Mouse (Mus musculus): ENCODE data around the gene Isyna1. TPM values are rescaled to one million over a fixed set of nuclear protein-coding genes. Genes with fewer than 3 reads are reported as not detected.
A peak's percentile ranks its signal among the peaks of the same experiment; 100 is the strongest.
"Not testable (repeated sequence)": the region's sequence is repeated elsewhere in the genome, so short reads cannot be mapped to it uniquely, and the experiment has no call there.

Isyna1 gene
- polyA plus RNA-seq, 1 experiment from 2014 or later = 86.8 TPM

DNA sequence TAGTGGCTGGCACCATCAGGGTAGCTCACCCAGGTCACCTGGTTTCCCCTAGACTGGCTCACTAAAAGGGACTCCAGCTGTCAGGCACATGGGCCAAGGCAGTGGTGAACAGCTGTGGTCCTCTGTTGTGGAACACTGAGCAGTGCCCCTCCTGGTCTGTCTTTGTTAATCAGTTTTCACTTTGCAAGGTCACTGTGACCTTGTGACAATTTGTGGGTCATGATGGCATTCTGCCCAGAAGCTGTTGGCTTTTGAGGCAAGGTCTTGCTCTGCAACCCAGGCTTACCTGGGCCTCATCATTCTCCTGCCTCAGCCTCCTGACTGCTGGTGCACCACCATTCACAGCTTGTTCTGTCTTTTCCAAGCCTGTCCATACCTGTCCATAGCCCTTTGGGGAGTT is 23.8 kb upstream of the Isyna1 start:
- H3K36me3 ChIP-seq (replicated peaks; ENCODE audit: control insufficient read depth, insufficient read depth) = no peaks in the 10 kb centered on the region; the same call in 1 of the 2 replicates
- no peak overlapping the region for H3K27ac ChIP-seq
- H3K4me3 ChIP-seq (replicated peaks; ENCODE audit: low read length) = no peak overlapping the region
- H3K4me1 ChIP-seq (replicated peaks; ENCODE audit: control insufficient read depth, insufficient read depth, low read length) = peaks cover 5% of the 10 kb centered on the region; the same call in 1 of the 2 replicates
- no peak for DNase-seq (ENCODE audit: low spot score)
- H3K27me3 ChIP-seq (ENCODE audit: control insufficient read depth, insufficient read depth, low read length) = no peaks in the 10 kb centered on the region
- no peak overlapping the region for H3K4me2 ChIP-seq (replicated peaks)
- H3K9ac ChIP-seq = no peak overlapping the region
- no peak for ATAC-seq (ENCODE audit: low FRiP score)
- H3K9me3 ChIP-seq (ENCODE audit: control insufficient read depth, low read length) = no peaks in the 10 kb centered on the region

DNA sequence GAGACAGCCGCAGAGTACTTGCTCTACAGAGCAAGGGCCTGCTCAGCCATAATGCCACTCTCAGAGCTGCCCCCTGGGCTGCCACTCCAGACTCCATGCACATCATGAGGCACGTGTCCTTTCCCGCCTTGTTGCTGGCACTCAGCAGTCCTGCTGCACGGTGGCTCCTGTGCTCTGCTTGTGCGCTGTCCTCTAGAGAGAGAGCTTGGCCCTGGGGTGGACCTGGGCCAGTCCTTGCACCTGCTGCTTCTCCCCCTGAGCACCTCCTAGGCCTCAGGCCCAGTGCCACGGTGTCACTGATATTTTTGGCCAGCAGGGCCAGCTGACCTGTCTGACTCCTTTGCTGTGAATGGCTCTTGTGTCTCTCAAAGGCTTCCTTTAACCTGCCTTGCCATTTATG is 23.2 kb upstream of the Isyna1 start:
- no peak overlapping the region for H3K4me3 ChIP-seq (replicated peaks; ENCODE audit: low read length)
- H3K27ac ChIP-seq = no peak overlapping the region
- ATAC-seq (ENCODE audit: low FRiP score) = no peak
- peaks cover 5% of the 10 kb centered on the region; the same call in 1 of the 2 replicates for H3K4me1 ChIP-seq (replicated peaks; ENCODE audit: control insufficient read depth, insufficient read depth, low read length)
- H3K4me2 ChIP-seq (replicated peaks) = no peak overlapping the region
- DNase-seq (ENCODE audit: low spot score) = no peak
- no peaks in the 10 kb centered on the region; the same call in 1 of the 2 replicates for H3K36me3 ChIP-seq (replicated peaks; ENCODE audit: control insufficient read depth, insufficient read depth)
- H3K27me3 ChIP-seq (ENCODE audit: control insufficient read depth, insufficient read depth, low read length) = no peaks in the 10 kb centered on the region
- H3K9ac ChIP-seq = no peak overlapping the region
- H3K9me3 ChIP-seq (ENCODE audit: control insufficient read depth, low read length) = no peaks in the 10 kb centered on the region
- WGBS = 74% methylated on average over 6 of the region's 6 CpGs

DNA sequence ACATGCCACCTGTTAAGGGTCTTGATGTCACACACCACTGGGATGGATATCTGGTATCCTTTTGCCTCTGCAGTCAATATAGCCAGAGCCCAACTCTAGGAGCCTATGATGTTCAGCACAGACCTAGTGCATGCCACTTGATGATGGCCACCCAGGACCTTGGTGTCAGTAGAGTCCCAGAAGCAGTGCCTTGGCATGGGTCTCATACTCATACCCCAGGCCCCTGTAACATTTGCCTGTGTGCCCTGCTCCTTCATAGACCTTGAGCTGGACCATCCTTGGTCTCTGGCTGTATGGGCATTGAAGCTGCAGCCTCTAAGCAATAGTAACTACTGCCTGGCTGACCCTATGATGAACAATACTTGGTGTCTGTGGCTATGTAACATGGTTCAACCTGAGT is 19.9 kb upstream of the Isyna1 start:
- Histone ChIP-seq H3K4me3 (replicated peaks; ENCODE audit: low read length) (no peak overlapping the region), H3K4me1 (replicated peaks; ENCODE audit: control insufficient read depth, insufficient read depth, low read length) (peaks cover 5% of the 10 kb centered on the region; the same call in 1 of the 2 replicates), H3K9ac (no peak overlapping the region), H3K27ac (no peak overlapping the region), H3K9me3 (ENCODE audit: control insufficient read depth, low read length) (no peaks in the 10 kb centered on the region), H3K27me3 (ENCODE audit: control insufficient read depth, insufficient read depth, low read length) (no peaks in the 10 kb centered on the region), H3K4me2 (replicated peaks) (no peak overlapping the region), H3K36me3 (replicated peaks; ENCODE audit: control insufficient read depth, insufficient read depth) (peaks cover 14% of the 10 kb centered on the region)
- no peak for ATAC-seq (ENCODE audit: low FRiP score)
- no peak for DNase-seq (ENCODE audit: low spot score)

DNA sequence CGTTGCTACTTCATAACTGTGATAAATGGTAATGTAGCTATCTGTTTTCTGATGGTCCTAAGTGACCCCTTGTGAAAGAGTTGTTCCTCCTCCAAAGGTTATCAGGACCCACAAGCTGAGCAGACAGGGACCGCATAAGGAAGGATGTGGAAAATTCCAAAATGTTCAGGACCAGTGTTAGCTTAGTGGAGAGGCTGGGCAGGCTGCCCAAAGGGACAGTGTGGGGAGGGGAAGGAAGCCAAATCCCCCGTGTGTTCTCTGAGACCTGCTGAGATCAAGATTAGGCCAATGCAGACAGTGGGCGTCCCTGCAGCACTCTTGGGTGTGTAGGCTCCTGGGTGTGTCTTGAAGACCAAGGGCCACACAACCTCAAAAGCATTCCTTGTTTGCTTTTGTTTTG is 19.3 kb upstream of the Isyna1 start:
- DNase-seq (ENCODE audit: low spot score) = no peak
- H3K27ac ChIP-seq = no peak overlapping the region
- H3K4me3 ChIP-seq (replicated peaks; ENCODE audit: low read length) = no peak overlapping the region
- H3K4me2 ChIP-seq (replicated peaks) = no peak overlapping the region
- no peak overlapping the region for H3K9ac ChIP-seq
- no peaks in the 10 kb centered on the region for H3K9me3 ChIP-seq (ENCODE audit: control insufficient read depth, low read length)
- WGBS = 93% methylated on average over 4 of the region's 4 CpGs
- ATAC-seq (ENCODE audit: low FRiP score) = no peak
- H3K36me3 ChIP-seq (replicated peaks; ENCODE audit: control insufficient read depth, insufficient read depth) = peaks cover 16% of the 10 kb centered on the region
- no peaks in the 10 kb centered on the region for H3K27me3 ChIP-seq (ENCODE audit: control insufficient read depth, insufficient read depth, low read length)
- peaks cover 5% of the 10 kb centered on the region; the same call in 1 of the 2 replicates for H3K4me1 ChIP-seq (replicated peaks; ENCODE audit: control insufficient read depth, insufficient read depth, low read length)

DNA sequence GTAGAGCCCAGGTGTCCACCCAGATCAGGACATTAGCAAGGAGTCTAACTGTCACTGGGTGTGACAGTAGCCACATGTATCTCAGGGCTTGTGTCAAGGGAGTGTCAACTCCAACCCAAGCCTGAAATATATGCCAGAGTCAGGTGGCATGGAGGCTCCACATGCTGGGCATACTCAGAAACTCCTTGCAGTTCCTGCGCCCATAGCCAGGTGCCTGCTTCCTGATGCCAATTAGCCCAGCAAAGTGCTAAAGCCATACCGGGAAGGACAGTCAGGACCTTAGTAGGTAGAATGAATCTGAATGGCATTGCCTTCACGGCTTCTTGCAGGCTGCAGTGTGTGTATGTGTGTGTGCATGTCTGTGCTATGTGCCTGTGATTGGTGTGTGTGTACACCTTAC is 17.0 kb upstream of the Isyna1 start:
- Histone ChIP-seq H3K9ac (no peak overlapping the region), H3K4me3 (replicated peaks; ENCODE audit: low read length) (no peak overlapping the region), H3K27me3 (ENCODE audit: control insufficient read depth, insufficient read depth, low read length) (no peaks in the 10 kb centered on the region), H3K27ac (no peak overlapping the region), H3K4me2 (replicated peaks) (no peak overlapping the region), H3K4me1 (replicated peaks; ENCODE audit: control insufficient read depth, insufficient read depth, low read length) (no peaks in the 10 kb centered on the region), H3K36me3 (replicated peaks; ENCODE audit: control insufficient read depth, insufficient read depth) (peaks cover 38% of the 10 kb centered on the region), H3K9me3 (ENCODE audit: control insufficient read depth, low read length) (no peaks in the 10 kb centered on the region)
- 97% methylated on average over 3 of the region's 3 CpGs for WGBS
- DNase-seq (ENCODE audit: low spot score) (no peak), ATAC-seq (ENCODE audit: low FRiP score) (no peak)

DNA sequence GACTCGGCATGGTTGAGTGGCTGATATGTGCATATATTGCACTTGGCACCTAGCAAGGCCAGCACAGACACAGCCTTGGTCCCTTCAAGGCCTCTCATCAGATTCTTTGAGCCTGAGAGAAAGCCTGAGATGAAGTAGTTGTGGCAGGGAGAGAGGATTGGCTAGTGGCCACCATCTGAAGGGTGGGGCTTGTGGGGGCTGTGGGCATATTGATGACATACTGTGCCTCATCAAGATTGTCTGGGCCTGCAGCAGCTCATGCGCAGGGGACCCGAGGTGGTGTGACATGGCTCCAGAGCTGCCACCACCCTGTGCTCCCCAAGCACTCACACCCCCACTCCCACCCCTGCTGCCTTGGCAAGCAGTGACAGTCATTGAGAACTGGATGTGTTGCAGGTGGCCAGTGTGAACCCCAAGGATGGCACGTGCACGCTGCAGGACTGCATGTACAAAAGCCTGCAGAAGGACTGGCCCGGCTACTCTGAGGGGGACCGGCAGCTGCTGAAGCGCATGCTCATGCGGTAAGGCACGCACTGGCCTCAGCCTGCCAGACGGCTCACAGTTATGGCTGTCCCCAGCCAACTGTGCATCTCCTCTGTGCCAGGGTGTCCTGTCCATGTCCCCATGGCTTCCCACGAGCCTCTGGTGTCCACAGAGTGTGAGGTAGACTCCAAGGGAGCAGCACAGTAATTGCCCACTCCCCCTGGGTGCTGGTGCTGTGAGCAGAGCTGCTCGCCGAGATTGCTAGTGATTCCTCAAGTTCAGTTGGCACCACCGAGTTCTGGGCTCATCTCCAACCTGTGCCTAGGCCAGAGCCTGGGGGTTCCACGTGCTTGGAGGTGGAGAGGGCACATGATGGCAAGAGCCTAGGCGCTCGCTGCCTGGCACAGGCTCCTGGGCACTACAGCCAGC is 10.4 kb upstream of the Isyna1 start:
- no peaks in the 10 kb centered on the region for H3K4me1 ChIP-seq (replicated peaks; ENCODE audit: control insufficient read depth, insufficient read depth, low read length)
- H3K9me3 ChIP-seq (ENCODE audit: control insufficient read depth, low read length) = no peaks in the 10 kb centered on the region
- H3K4me2 ChIP-seq (replicated peaks) = no peak overlapping the region
- peaks cover 95% of the 10 kb centered on the region for H3K36me3 ChIP-seq (replicated peaks; ENCODE audit: control insufficient read depth, insufficient read depth)
- no peaks in the 10 kb centered on the region for H3K27me3 ChIP-seq (ENCODE audit: control insufficient read depth, insufficient read depth, low read length)
- DNase-seq (ENCODE audit: low spot score) (no peak), ATAC-seq (ENCODE audit: low FRiP score) (no peak)
- H3K4me3 ChIP-seq (replicated peaks; ENCODE audit: low read length) = no peak overlapping the region
- H3K27ac ChIP-seq = no peak overlapping the region
- no peak overlapping the region for H3K9ac ChIP-seq
- 90% methylated on average over 18 of the region's 18 CpGs for WGBS

DNA sequence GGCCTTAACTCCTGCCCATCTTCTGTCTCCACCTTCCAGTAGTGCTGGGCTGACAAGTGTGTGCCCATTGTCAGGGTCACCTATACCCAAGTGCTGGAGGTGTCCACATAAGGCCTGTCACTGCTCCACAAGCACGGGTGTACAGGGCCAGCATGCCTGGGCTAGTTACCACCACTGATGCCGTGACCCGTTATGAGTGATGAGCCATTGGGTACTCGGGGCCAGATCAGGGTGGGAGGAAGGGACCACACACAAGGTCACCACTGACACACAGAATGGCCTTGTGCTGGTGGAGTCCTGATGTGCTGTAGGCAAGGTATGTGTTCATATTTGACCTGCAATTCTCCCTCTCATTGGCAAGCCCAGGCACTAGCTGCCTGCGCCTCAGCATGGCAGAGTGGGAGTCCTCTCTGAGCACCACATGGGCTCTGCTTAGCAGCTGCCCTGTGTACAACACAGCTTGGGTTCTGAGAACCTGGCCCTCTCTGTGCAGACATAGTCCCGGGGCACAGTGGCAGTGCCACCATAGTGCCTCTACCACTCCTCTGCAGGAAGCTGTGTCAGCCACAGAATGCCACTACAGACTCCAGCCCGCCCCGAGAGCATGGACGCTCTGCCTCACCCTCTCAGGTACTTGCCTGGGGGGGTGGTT is 9.4 kb upstream of the Isyna1 start:
- no peak overlapping the region for H3K27ac ChIP-seq
- 94% methylated on average over 9 of the region's 9 CpGs for WGBS

DNA sequence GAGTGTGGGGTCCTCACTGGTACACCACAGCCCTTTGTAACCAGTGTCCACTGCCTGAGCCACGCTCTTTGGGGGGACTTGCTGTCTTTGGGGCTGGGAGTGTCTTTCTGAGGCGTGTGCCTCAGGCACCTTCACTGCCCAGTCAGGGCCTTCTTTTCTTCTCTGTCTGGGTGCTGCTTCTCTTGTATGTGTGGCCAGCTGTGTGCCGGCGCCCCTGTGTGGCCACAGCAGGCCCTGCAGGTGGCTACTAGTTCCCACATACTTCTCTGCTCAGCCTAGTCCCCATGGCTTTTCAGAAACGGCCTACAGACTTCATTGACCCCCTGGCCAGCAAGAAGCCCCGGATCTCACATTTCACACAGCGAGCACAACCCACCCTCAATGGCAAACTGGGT is 8.9 kb upstream of the Isyna1 start:
- no peaks in the 10 kb centered on the region for H3K4me1 ChIP-seq (replicated peaks; ENCODE audit: control insufficient read depth, insufficient read depth, low read length)
- H3K4me3 ChIP-seq (replicated peaks; ENCODE audit: low read length) = no peak overlapping the region
- 39% methylated on average over 7 of the region's 7 CpGs for WGBS
- ATAC-seq (ENCODE audit: low FRiP score) (peak; percentile 46), DNase-seq (ENCODE audit: low spot score) (peak; percentile 61)
- H3K27ac ChIP-seq = no peak overlapping the region
- H3K36me3 ChIP-seq (replicated peaks; ENCODE audit: control insufficient read depth, insufficient read depth) = peaks cover 99% of the 10 kb centered on the region
- no peaks in the 10 kb centered on the region for H3K9me3 ChIP-seq (ENCODE audit: control insufficient read depth, low read length)
- H3K4me2 ChIP-seq (replicated peaks) = no peak overlapping the region
- no peaks in the 10 kb centered on the region for H3K27me3 ChIP-seq (ENCODE audit: control insufficient read depth, insufficient read depth, low read length)
- H3K9ac ChIP-seq = no peak overlapping the region

More for the DNA sequence above, 9.4 kb upstream of the Isyna1 start:
- ATAC-seq (ENCODE audit: low FRiP score) (peak; percentile 44), DNase-seq (ENCODE audit: low spot score) (no peak)
- no peaks in the 10 kb centered on the region for H3K9me3 ChIP-seq (ENCODE audit: control insufficient read depth, low read length)
- no peak overlapping the region for H3K4me3 ChIP-seq (replicated peaks; ENCODE audit: low read length)
- no peak overlapping the region for H3K9ac ChIP-seq
- H3K36me3 ChIP-seq (replicated peaks; ENCODE audit: control insufficient read depth, insufficient read depth) = peaks cover 99% of the 10 kb centered on the region
- H3K4me2 ChIP-seq (replicated peaks) = no peak overlapping the region
- no peaks in the 10 kb centered on the region for H3K4me1 ChIP-seq (replicated peaks; ENCODE audit: control insufficient read depth, insufficient read depth, low read length)
- no peaks in the 10 kb centered on the region for H3K27me3 ChIP-seq (ENCODE audit: control insufficient read depth, insufficient read depth, low read length)

DNA sequence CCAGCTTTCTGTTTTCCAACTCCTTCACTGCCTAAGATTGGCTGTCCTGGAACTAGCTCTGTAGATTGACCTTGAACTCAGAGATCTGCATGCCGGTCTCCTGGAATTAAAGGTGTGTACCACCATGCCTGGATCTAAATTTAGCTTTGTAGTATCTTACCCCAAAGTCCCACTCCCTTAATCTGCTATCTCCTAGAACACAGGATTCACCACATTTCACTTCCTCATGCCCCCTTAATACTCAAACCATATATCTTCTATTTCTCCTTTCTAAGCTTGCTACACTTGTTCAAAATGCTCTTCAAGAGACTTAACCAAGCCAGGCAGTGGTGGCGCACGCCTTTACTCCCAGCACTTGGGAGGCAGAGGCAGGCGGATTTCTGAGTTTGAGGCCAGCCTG is 6.2 kb upstream of the Isyna1 start:
- 94% methylated on average over 4 of the region's 4 CpGs for WGBS
- H3K4me2 ChIP-seq (replicated peaks); H3K4me1 ChIP-seq (replicated peaks; ENCODE audit: control insufficient read depth, insufficient read depth, low read length); H3K27ac ChIP-seq; H3K9ac ChIP-seq; H3K27me3 ChIP-seq (ENCODE audit: control insufficient read depth, insufficient read depth, low read length); H3K9me3 ChIP-seq (ENCODE audit: control insufficient read depth, low read length); DNase-seq (ENCODE audit: low spot score); ATAC-seq (ENCODE audit: low FRiP score); H3K4me3 ChIP-seq (replicated peaks; ENCODE audit: low read length): not testable (repeated sequence)
- H3K36me3 ChIP-seq (replicated peaks; ENCODE audit: control insufficient read depth, insufficient read depth) = peaks cover 92% of the 10 kb centered on the region

Measured in hindbrain, embryonic 14.5 days (tissue).